In genomic region chr8:122112264-122112965, GRCm38 (mm10) we compare ENCODE assay signal across 11 mouse cellular contexts.
DNase-seq lines count a peak whose midpoint lies in the region; ATAC-seq and TF ChIP-seq lines count a peak whose summit lies in the region.
"Had no signal": no experiment of that assay in that cellular context is flagged by ENCODE, and none has a peak within 500 bp of the region (broad histone marks: within the 10 kb centered on the region; RNA-seq: fewer than 3 reads in every experiment).

No protein-coding gene starts in this region.

- H3K36me3 ChIP-seq in kidney, embryonic 14.5 days (ENCODE audit: control insufficient read depth, insufficient read depth, low read length) = no peaks in the 10 kb centered on the region
- H3K36me3 ChIP-seq in CH12.LX (replicated peaks in 1 of 2; ENCODE audit: control insufficient read depth in 1 of 2, insufficient read depth in 1 of 2, low read length in 1 of 2) = no peaks in the 10 kb centered on the region
- H3K36me3 ChIP-seq in forebrain, embryonic 11.5 days (ENCODE audit: control insufficient read depth, insufficient read depth, low read length) = no peaks in the 10 kb centered on the region
- H3K36me3 ChIP-seq: forebrain, embryonic 10.5 days; limb, embryonic 15.5 days had no signal

- H3K4me2 ChIP-seq in kidney, embryonic 14.5 days (replicated peaks; ENCODE audit: low read depth, low read length) = no peak overlapping the region
- H3K4me2 ChIP-seq in CH12.LX (ENCODE audit: insufficient read depth, low read depth, poor library complexity, severe bottlenecking) = no peak overlapping the region
- H3K4me2 ChIP-seq in forebrain, embryonic 11.5 days (ENCODE audit: low read depth, low read length, severe bottlenecking) = no peak overlapping the region
- H3K4me2 ChIP-seq: limb, embryonic 15.5 days had no signal

- no peak for TF ChIP-seq RAD21 in CH12.LX (IDR thresholded peaks at IDR 0.05; ENCODE audit: low read depth, low read length)

- TF ChIP-seq POLR2A in CH12.LX (IDR thresholded peaks at IDR 0.05; ENCODE audit: low read depth, low read length) = no peak

- no peak for ATAC-seq in kidney, embryonic 14.5 days (ENCODE audit: low FRiP score, low TSS enrichment)
- ATAC-seq in common myeloid progenitor, adult 5-6 weeks (replicated peaks; ENCODE audit: low read depth, poor library complexity, severe bottlenecking) = peak; percentile 76
- ATAC-seq in forebrain, embryonic 11.5 days (replicated peaks; ENCODE audit: low FRiP score) = no peak
- no peak for ATAC-seq in CD4-positive, CD25-positive, alpha-beta regulatory T cell, adult 4 months

- peak; percentile 21 for DNase-seq in kidney, adult 11 months
- peak; percentile 62 for DNase-seq in CH12.LX (ENCODE audit: extremely low read depth)
- DNase-seq in lung, postnatal 36 days = peak; percentile 64
- no peak for DNase-seq in forebrain, embryonic 11.5 days (ENCODE audit: low spot score)
- DNase-seq in frontal cortex, postnatal 25 days (ENCODE audit: low spot score in 2 of 2) = no peak
- DNase-seq: cerebellum, adult 2 months had no signal

- 60% methylated on average over 14 of the region's 14 CpGs for WGBS in kidney, embryonic 14.5 days
- 85% methylated on average over 14 of the region's 14 CpGs for WGBS in forebrain, embryonic 11.5 days

- no peaks in the 10 kb centered on the region for H3K9me3 ChIP-seq in kidney, embryonic 14.5 days (ENCODE audit: control insufficient read depth, low read length)
- no peaks in the 10 kb centered on the region for H3K9me3 ChIP-seq in CH12.LX (replicated peaks; ENCODE audit: low read length)
- no peaks in the 10 kb centered on the region for H3K9me3 ChIP-seq in forebrain, embryonic 11.5 days (ENCODE audit: control insufficient read depth, low read length)
- H3K9me3 ChIP-seq: forebrain, embryonic 10.5 days; limb, embryonic 15.5 days had no signal

- no peak; the same call in 1 of the 2 replicates for TF ChIP-seq EP300 in CH12.LX (IDR thresholded peaks at IDR 0.05; ENCODE audit: low read length)

- H3K27me3 ChIP-seq in kidney, embryonic 14.5 days (ENCODE audit: control insufficient read depth, insufficient read depth, low read length) = no peaks in the 10 kb centered on the region
- H3K27me3 ChIP-seq in CH12.LX (replicated peaks) = peaks cover 5% of the 10 kb centered on the region
- no peaks in the 10 kb centered on the region for H3K27me3 ChIP-seq in forebrain, embryonic 11.5 days (ENCODE audit: control insufficient read depth, insufficient read depth, low read length)
- H3K27me3 ChIP-seq: limb, embryonic 15.5 days had no signal

- dilution Hi-C loops in CH12.LX (cut with MboI; ENCODE audit: extremely low pct_ligation_motif_present, extremely low pct_unique_long_range_greater_than_20kb, low sequenced_read_pairs) = no loop called here

- no peak overlapping the region for H3K27ac ChIP-seq in kidney, embryonic 14.5 days (ENCODE audit: low read depth, low read length)
- no peak overlapping the region for H3K27ac ChIP-seq in CH12.LX (ENCODE audit: insufficient read depth, low read depth)
- no peak overlapping the region for H3K27ac ChIP-seq in forebrain, embryonic 11.5 days (ENCODE audit: low read depth, low read length)
- H3K27ac ChIP-seq: forebrain, embryonic 10.5 days had no signal

- H3K9ac ChIP-seq in kidney, embryonic 14.5 days (ENCODE audit: low read depth, low read length) = no peak overlapping the region
- no peak overlapping the region for H3K9ac ChIP-seq in CH12.LX (ENCODE audit: insufficient read depth, low read depth)
- H3K9ac ChIP-seq in forebrain, embryonic 11.5 days (ENCODE audit: low read length) = no peak overlapping the region
- H3K9ac ChIP-seq: limb, embryonic 15.5 days had no signal

- no peaks in the 10 kb centered on the region for H3K79me2 ChIP-seq in CH12.LX (replicated peaks; ENCODE audit: control insufficient read depth, extremely low read depth, insufficient read depth, poor library complexity, severe bottlenecking)

- no peak overlapping the region for H3K4me3 ChIP-seq in kidney, embryonic 14.5 days (ENCODE audit: low read length)
- H3K4me3 ChIP-seq in CH12.LX (replicated peaks in 1 of 3; ENCODE audit: low read depth in 2 of 3, low read length in 2 of 3, poor library complexity in 1 of 3) = no peak overlapping the region
- no peak overlapping the region for H3K4me3 ChIP-seq in forebrain, embryonic 11.5 days (ENCODE audit: low read depth, low read length)
- H3K4me3 ChIP-seq: forebrain, embryonic 10.5 days; limb, embryonic 15.5 days had no signal

- in situ Hi-C loops in CH12.LX (cut with MboI; ENCODE audit: low pct_ligation_motif_present, low pct_unique_long_range_greater_than_20kb, low sequenced_read_pairs) = no loop called here

- no peaks in the 10 kb centered on the region for H3K4me1 ChIP-seq in kidney, embryonic 14.5 days (ENCODE audit: control insufficient read depth, insufficient read depth, low read length)
- peaks cover 10 to 34% of the 10 kb centered on the region in 2 experiments for H3K4me1 ChIP-seq in CH12.LX (ENCODE audit: control insufficient read depth in 1 of 2, insufficient read depth in 2 of 2)
- H3K4me1 ChIP-seq in forebrain, embryonic 11.5 days (replicated peaks; ENCODE audit: control insufficient read depth, insufficient read depth, low read length) = no peaks in the 10 kb centered on the region

- TF ChIP-seq CTCF in CH12.LX (conservative IDR thresholded peaks at IDR 0.05 in 1 of 2, IDR thresholded peaks at IDR 0.05 in 1 of 2; ENCODE audit: low read depth in 2 of 2, low read length in 2 of 2) = no peak

TF ChIP-seq in CH12.LX, 34 proteins besides CTCF, POLR2A, EP300 and RAD21:
- peak; percentile 52 for TF ChIP-seq BHLHE40 (IDR thresholded peaks at IDR 0.05; ENCODE audit: low read depth, low read length)
- TF ChIP-seq TBP (conservative IDR thresholded peaks at IDR 0.05; ENCODE audit: low read depth, low read length) = no peak
- peak; percentile 38; the same call in 1 of the 2 replicates for TF ChIP-seq ETS1 (conservative IDR thresholded peaks at IDR 0.05; ENCODE audit: low read depth, low read length)
- no peak for TF ChIP-seq USF1 (IDR thresholded peaks at IDR 0.05; ENCODE audit: low read depth, low read length)

Comparison
In these comparisons a context has a peak if more than half of its experiments do, and no peak if none do; other contexts are left out.
1. DNase-seq: peak in kidney, adult 11 months (single experiment), CH12.LX (single experiment) and lung, postnatal 36 days (single experiment); none in forebrain, embryonic 11.5 days (single experiment) and frontal cortex, postnatal 25 days (0 of 2).